Comparison of ENCODE assay signal across 23 mouse cellular contexts in the genomic region with DNA sequence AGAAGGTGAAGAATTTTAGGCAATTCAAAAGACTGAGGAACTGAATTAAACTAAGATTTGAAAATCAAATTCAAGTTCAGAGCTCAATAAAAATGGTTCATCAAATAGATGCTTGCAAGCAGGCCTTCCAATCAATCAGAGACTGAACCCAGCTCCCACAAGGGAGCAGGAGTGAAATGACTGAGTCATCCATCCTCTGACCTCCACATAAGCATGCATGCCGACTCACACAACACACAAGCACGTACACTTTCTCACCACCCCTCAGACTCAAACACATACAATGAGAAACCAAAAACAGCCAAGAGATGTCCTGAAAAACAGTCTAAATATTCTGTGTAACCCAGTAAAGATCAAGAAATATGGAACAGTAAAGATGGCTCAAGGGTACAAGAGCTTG.
"Had no signal": no experiment of that assay in that cellular context is flagged by ENCODE, and none has a peak within 500 bp of the region (broad histone marks: within the 10 kb centered on the region; RNA-seq: fewer than 3 reads in every experiment).

No protein-coding gene starts in this region.

- H3K4me2 ChIP-seq: limb, embryonic 13.5 days; liver, embryonic 12.5 days; liver, embryonic 15.5 days; lung, embryonic 15.5 days; midbrain, embryonic 13.5 days; neural tube, embryonic 12.5 days; neural tube, embryonic 15.5 days had no signal

- H3K4me1 ChIP-seq: limb, embryonic 10.5 days; limb, embryonic 13.5 days; liver, embryonic 12.5 days; liver, embryonic 15.5 days; lung, embryonic 15.5 days; midbrain, embryonic 13.5 days; neural tube, embryonic 12.5 days; neural tube, embryonic 15.5 days had no signal

- H3K9ac ChIP-seq: limb, embryonic 13.5 days; liver, embryonic 12.5 days; liver, embryonic 15.5 days; lung, embryonic 15.5 days; midbrain, embryonic 13.5 days; neural tube, embryonic 12.5 days; neural tube, embryonic 15.5 days had no signal

- DNase-seq: kidney, adult 9 months; kidney, postnatal 14 days; kidney, postnatal 4 days; liver; lung, adult 18-20 months; lung, postnatal 10 days; lung, postnatal 36 days; right cerebral cortex, adult 18-20 months; right cerebral cortex, postnatal 14 days; thymus, adult 18-20 months; thymus, postnatal 14 days; thymus, postnatal 4 days had no signal

- H3K27me3 ChIP-seq: limb, embryonic 13.5 days; liver, embryonic 12.5 days; liver, embryonic 15.5 days; lung, embryonic 15.5 days; megakaryocyte, embryonic 14.5 days; midbrain, embryonic 13.5 days; neural tube, embryonic 12.5 days; neural tube, embryonic 15.5 days had no signal

- ATAC-seq: liver, embryonic 12.5 days; midbrain, embryonic 13.5 days; midbrain, embryonic 16.5 days had no signal

- H3K4me3 ChIP-seq: limb, embryonic 10.5 days; limb, embryonic 13.5 days; liver, embryonic 12.5 days; liver, embryonic 15.5 days; lung, embryonic 15.5 days; megakaryocyte, embryonic 14.5 days; midbrain, embryonic 10.5 days; midbrain, embryonic 13.5 days; neural tube, embryonic 12.5 days; neural tube, embryonic 15.5 days had no signal

- H3K27ac ChIP-seq: limb, embryonic 10.5 days; limb, embryonic 13.5 days; liver, embryonic 12.5 days; liver, embryonic 15.5 days; lung, embryonic 15.5 days; midbrain, embryonic 10.5 days; midbrain, embryonic 13.5 days; neural tube, embryonic 12.5 days; neural tube, embryonic 15.5 days had no signal

- H3K36me3 ChIP-seq: limb, embryonic 13.5 days; lung, embryonic 15.5 days; neural tube, embryonic 12.5 days; neural tube, embryonic 15.5 days had no signal

- H3K9me3 ChIP-seq: limb, embryonic 10.5 days; limb, embryonic 13.5 days; liver, embryonic 12.5 days; liver, embryonic 15.5 days; lung, embryonic 15.5 days; megakaryocyte, embryonic 14.5 days; midbrain, embryonic 10.5 days; midbrain, embryonic 13.5 days; neural tube, embryonic 12.5 days; neural tube, embryonic 15.5 days had no signal
